Mouse (Mus musculus): ENCODE measurements around the gene Acot6.

DNA sequence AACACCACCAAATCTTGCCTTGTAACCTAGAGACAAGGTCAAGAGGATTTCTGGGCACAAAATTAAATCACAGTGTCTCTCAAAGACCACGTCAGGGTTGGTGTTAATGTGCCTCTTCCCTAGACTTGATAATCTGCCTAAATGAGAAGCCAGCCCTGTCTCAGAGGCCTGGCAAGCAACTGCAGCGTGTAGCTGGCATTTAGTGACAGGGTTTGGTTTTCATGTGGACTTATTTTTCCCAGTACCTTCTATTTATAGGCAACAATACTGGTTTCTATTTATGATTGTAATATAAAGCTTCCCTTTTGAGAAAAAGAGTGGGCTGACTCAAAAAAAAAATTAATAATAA, 55.0 kb downstream of the Acot6 start:
- no peak for TF ChIP-seq CTCF (IDR thresholded peaks at IDR 0.05; ENCODE audit: low read depth, low read length)
- TF ChIP-seq POLR2A (IDR thresholded peaks at IDR 0.05; ENCODE audit: insufficient read depth, low read length), result no peak

Data from ES-Bruce4 (cell line).